Mouse (Mus musculus) R1 (cell line): ENCODE results near the gene Olfr695.
"Not testable (repeated sequence)": the region's sequence is repeated elsewhere in the genome, so short reads cannot be mapped to it uniquely, and the experiment has no call there.

Experiments used
- DNase-seq: peaks from one replicate; pipeline ENCODE4 v3.0.0-alpha.2; 2018; ENCODE audit warnings: low read depth, low spot score

Olfr695 gene

GRCm38 (mm10) chr7:106716296-106716695, at the start of gene Olfr695:
Olfr695 (minus strand) TSS chr7:106716396.
- no peak for DNase-seq

- DNase-seq = peak; percentile 84
Measured at GRCm38 (mm10) chr7:106761008-106761407, 44.8 kb upstream of the Olfr695 start.

GRCm38 (mm10) chr7:106758800-106759199, 42.6 kb upstream of the Olfr695 start:
- DNase-seq = no peak

GRCm38 (mm10) chr7:106755297-106755696, 39.1 kb upstream of the Olfr695 start, which contains the start of gene Olfr698:
Olfr698 (minus strand) TSS chr7:106755397.
- DNase-seq = no peak

DNA sequence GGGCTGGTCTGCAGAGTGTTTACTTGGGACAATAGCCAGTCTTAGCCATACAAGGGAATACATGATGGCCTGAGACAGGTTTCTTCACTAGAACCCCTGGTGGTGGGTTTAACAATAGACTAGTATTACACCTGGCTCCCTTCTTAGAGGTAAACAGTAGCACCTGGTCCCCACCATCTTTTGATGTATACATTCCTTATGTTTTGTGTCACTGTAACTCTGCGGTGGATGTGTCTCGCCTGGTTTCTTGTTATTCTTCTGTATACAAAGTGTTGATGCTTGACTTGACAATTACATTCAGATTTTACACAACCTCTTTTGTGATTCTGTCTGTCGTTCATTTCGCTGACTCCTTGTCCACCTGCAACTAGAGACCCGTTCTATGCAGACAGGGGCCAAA, 29.6 kb upstream of the Olfr695 start:
- peak; percentile 93 for DNase-seq

DNA sequence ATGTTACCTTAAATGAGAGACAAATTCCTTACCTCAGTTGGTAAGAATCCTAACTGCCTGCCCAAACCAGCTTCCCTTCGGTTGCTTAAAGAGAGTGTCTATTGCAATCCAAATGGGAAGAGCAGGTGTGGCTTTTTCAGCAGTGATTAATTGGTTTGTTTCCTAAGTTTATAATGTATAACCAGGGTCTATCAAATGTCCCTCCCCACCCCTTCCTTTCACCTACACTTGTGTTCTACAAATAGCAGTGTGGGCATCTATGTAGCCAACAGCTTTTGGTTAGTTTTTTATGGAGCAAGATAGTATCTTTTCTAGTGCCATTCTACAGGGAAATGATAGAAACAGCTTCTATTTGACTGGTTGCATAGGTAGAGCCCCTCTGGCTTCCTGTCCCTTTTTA, 26.1 kb upstream of the Olfr695 start, which contains the start of gene Olfr697:
Gene Olfr697 (minus strand): TSS at position 101 of the 400 bp plus-strand sequence.
- DNase-seq = no peak

GRCm38 (mm10) chr7:106737028-106737427, 20.8 kb upstream of the Olfr695 start:
- no peak for DNase-seq

DNA sequence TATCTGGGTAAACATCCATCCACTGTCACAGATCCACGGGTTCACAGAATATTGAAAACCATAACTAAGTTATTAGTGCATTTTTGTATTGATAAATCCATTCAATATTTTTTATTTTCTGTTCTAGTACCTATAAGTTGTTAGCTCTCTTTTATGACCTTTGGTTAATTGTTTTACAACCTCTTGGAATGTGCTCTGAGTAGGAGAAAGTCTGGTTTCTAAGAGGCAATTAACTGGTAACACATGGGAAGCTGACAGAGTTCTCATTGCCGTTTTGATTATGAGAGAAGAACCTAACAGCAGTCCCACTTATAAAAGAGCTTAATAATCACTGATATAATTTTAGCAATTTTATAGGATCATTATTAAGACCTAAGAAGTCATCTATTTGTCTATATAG, 17.5 kb upstream of the Olfr695 start:
- DNase-seq = no peak

DNA sequence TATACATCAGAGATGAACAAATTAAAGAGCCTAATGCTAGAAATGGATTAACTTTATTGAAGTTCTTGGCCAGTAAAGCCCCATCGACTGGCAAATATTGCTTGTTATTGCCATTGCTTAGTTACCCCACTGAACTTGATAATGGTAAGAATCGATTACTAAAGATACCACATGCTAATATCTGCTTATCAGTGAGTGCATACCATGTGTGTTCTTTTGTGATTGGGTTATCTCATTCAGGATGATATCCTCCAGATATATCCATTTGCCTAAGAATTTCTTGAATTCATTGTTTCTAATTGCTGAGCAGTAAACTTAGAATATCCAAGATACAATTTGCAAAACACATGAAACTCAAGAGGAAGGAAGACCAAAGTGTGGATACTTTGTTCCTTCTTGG, 9.5 kb upstream of the Olfr695 start:
- not testable (repeated sequence) for DNase-seq

DNA sequence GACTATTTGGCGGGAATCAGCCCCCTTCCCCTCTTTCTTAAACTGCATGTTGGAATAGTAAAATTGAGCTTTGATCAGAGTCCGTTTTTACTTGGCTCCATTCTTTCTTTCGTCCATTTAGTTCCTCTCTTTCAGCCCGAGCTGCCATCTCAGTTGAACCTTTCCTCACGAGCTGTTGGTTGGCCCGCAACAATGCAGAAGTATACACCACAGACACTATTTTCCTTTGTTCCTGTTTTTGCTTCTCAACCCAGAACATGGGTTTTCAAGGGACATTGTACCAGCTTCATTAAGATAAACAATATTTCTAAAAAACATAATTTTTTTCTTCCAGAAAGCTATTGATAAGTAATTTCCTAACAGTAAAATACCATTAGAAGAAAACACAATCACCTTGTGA, 4.7 kb downstream of the Olfr695 start:
- no peak for DNase-seq

DNA sequence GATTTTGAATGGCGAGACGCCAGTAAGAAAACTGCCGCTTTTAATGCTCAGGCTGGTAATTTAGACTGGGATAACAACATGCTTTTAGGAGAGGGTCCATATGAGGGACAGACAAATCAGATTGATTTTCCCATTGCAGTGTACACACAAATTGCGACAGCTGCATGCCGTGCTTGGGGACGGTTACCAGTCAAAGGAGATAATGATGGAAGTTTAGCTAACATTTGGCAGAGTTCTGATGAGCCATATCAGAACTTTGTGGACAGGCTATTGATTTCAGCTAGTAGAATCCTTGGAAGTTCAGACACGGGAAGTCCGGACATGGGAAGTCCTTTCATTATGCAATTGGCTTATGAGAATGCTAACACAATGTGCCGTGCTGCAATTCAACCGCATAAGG, 8.5 kb downstream of the Olfr695 start:
- peak; percentile 14 for DNase-seq

DNA sequence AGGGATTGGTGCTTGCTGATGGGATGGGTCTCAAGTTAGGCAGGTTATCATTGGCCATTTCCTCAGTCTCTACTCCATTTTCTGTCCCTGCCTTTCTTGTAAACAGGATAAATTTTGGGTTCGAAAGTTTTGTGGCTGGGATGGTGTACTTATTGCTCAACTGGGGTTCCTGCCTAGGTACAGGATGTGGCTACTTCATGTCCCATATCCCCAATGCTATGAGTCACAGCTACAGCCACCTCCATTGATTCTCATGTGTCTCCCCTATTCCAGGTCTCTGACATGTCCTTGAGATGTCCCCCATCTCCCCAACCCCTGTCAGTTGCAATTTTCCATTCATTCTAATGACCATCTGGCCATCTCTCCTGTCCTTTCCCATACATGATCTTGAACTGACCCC, 19.3 kb downstream of the Olfr695 start:
- DNase-seq = no peak

- no peak for DNase-seq
Measured at GRCm38 (mm10) chr7:106692976-106693375, 23.2 kb downstream of the Olfr695 start.

GRCm38 (mm10) chr7:106691714-106692113, 24.5 kb downstream of the Olfr695 start, which contains the start of gene Olfr694:
Olfr694 (minus strand) TSS chr7:106691814.
- DNase-seq = no peak

GRCm38 (mm10) chr7:106685382-106685781, 30.8 kb downstream of the Olfr695 start:
- DNase-seq = no peak

DNA sequence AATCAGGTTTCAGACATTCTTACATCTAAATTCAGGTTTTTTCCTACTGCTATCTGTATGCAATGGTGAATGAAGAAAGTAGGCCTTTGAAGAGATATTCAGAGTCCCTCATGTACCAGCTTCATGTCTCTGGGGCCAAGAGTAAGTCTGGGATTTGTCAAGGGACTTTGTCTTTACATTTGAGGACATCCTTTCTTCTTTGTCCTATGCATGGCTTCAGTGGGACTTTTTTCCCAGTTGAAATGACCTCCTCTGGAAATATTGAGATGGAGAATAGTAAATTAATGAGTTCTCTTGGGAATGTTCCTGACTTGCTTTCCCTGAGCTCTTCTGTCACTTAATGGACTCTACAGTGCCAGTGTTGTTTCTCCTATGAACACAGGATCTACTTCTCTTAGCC, 35.7 kb downstream of the Olfr695 start, which contains the start of gene Olfr693:
Gene Olfr693 (minus strand): TSS at position 101 of the 400 bp plus-strand sequence.
- no peak for DNase-seq
